Mouse (Mus musculus) forebrain, embryonic 13.5 days (tissue): ENCODE measurements around the gene Ptbp1. TPM values are rescaled to one million over a fixed set of nuclear protein-coding genes. Genes with fewer than 3 reads are reported as not detected.

Experiments
- ATAC-seq: fragments of 200-750 bp; cut with Nextera tagmentation; 2 replicates; pipeline ENCODE4 v1.8.0; 2017
- H3K27ac ChIP-seq: fragments of 300-500 bp; sonication (generic); 2 replicates; pipeline ENCODE4 v1.5.1; 2015; ENCODE audit warnings: inconsistent platforms, mild to moderate bottlenecking, moderate library complexity
- H3K27me3 ChIP-seq: fragments of 300-500 bp; sonication (generic); 2 replicates; pipeline ENCODE4 v1.6.1; 2015; ENCODE audit warnings: mild to moderate bottlenecking, inconsistent platforms
- H3K36me3 ChIP-seq: fragments of 300-500 bp; sonication (generic); 2 replicates; pipeline ENCODE4 v1.6.1; 2015; ENCODE audit warnings: mild to moderate bottlenecking, inconsistent platforms; ENCODE audit not compliant: poor library complexity, severe bottlenecking
- H3K4me1 ChIP-seq: fragments of 300-500 bp; sonication (generic); 2 replicates; pipeline ENCODE4 v1.6.1; 2015; ENCODE audit warnings: inconsistent platforms
- H3K4me2 ChIP-seq: fragments of 300-500 bp; sonication (generic); 2 replicates; pipeline ENCODE4 v1.6.1; 2015; ENCODE audit warnings: inconsistent platforms, mild to moderate bottlenecking, moderate library complexity
- H3K4me3 ChIP-seq: fragments of 300-500 bp; sonication (generic); 2 replicates; pipeline ENCODE4 v1.5.1; 2015; ENCODE audit warnings: mild to moderate bottlenecking, inconsistent platforms
- H3K9ac ChIP-seq: fragments of 300-500 bp; sonication (generic); 2 replicates; pipeline ENCODE4 v1.6.1; 2015; ENCODE audit warnings: mild to moderate bottlenecking, inconsistent platforms
- H3K9me3 ChIP-seq: fragments of 300-500 bp; sonication (generic); replicated peaks from 2 replicates; pipeline ENCODE4 v1.6.1; 2016; ENCODE audit warnings: inconsistent platforms
- WGBS: fragments of 180-500 bp; shearing (Covaris S2); methylation state at CpG from one replicate; pipeline ENCODE4 v1.1.7; 2015; 5-methylcytosine and 5-hydroxymethylcytosine counted together
- polyA plus RNA-seq: library from polyadenylated mRNA; unstranded; fragments of >200 nt; fragmentation: Nextera tagmentation; extraction: Ambion mirVana; gene quantifications from 2 replicates; pipeline ENCODE4 v1.2.1, GENCODE M21; 2015

Ptbp1 gene
- polyA plus RNA-seq, 1 experiment from 2014 or later: 148 TPM

DNA sequence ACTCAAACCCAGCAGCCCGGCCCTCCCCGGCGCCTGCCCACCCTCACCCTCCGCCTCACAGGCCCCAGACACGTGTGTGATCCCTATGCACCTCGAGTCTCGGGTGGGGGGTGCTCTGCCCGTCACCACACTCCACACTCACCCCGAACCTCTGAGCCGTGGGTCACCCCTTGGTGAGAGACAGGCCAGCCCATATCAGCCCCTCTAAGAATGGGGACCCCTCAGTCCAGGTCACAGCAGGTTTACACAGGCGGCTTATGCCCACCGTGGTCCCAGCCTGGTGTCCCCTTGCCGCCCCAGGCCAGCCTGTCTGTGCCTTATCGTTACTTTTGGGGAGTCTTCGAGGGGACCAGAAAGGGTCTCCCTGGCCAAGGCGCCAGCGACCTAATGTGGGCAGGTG is 34.6 kb upstream of the Ptbp1 start:
- Histone ChIP-seq H3K4me3 (no peak overlapping the region), H3K9me3 (no peaks in the 10 kb centered on the region), H3K4me2 (no peak overlapping the region), H3K4me1 (peaks cover 9% of the 10 kb centered on the region), H3K27ac (no peak overlapping the region), H3K27me3 (no peaks in the 10 kb centered on the region), H3K36me3 (peaks cover 65% of the 10 kb centered on the region), H3K9ac (no peak overlapping the region)
- ATAC-seq: no peak
- WGBS: 93% methylated on average over 17 of the region's 17 CpGs

DNA sequence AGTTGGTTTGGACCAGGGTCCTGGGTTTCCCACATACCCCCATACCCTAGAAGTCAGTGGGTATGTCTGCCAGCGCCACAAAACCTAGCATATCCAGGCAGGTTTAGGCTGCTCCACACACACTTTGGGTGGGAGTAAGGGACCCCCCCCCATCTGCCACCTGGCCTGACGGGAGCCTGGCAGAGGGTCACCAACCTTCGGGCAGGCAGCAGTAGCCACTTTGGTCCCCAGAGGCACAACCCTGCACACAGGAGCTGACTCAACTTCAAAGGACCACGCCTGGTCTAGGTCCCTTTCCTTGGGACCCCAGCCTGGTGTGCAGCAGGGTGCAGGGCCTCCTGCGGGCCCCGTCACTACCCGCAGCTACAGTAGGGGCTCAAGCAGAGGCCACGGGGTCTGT is 34.0 kb upstream of the Ptbp1 start:
- Histone ChIP-seq H3K27ac (no peak overlapping the region), H3K27me3 (no peaks in the 10 kb centered on the region), H3K4me1 (peaks cover 9% of the 10 kb centered on the region), H3K36me3 (peaks cover 59% of the 10 kb centered on the region), H3K4me3 (no peak overlapping the region), H3K9ac (no peak overlapping the region), H3K4me2 (no peak overlapping the region), H3K9me3 (no peaks in the 10 kb centered on the region)
- 85% methylated on average over 8 of the region's 8 CpGs for WGBS
- ATAC-seq: no peak

DNA sequence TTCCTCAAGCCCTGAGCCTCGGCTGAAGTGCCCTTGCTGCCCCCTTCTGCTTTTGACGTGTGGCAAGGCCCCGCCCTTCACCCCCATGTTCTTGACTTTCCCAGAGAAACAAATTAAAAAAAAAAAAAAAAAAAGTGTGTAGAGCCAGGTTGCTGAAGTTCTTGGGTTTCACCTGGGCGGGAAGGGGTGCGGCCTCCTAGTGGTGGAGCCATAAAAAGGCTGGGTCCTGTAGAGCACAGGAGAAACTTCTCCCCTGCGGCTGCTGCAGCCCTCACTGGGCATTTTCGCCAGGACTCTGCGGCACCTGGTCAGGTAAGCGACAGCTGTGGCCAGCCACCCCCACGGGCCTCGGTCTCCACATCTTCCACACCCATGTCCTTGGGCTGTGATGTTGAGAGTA is 33.4 kb upstream of the Ptbp1 start, which contains the start of gene Misp:
Gene Misp, plus strand, starts transcription at position 208 of the 400 bp plus-strand sequence.
- Histone ChIP-seq H3K4me3 (no peak within 1 kb of the TSS), H3K4me1 (peaks cover 9% of the 10 kb centered on the region), H3K9ac (no peak within 1 kb of the TSS), H3K9me3 (no peaks in the 10 kb centered on the region), H3K27me3 (no peaks in the 10 kb centered on the region), H3K27ac (no peak within 1 kb of the TSS), H3K36me3 (peaks cover 54% of the 10 kb centered on the region), H3K4me2 (no peak within 1 kb of the TSS)
- 72% methylated on average over 11 of the region's 11 CpGs for WGBS
- no peak for ATAC-seq

DNA sequence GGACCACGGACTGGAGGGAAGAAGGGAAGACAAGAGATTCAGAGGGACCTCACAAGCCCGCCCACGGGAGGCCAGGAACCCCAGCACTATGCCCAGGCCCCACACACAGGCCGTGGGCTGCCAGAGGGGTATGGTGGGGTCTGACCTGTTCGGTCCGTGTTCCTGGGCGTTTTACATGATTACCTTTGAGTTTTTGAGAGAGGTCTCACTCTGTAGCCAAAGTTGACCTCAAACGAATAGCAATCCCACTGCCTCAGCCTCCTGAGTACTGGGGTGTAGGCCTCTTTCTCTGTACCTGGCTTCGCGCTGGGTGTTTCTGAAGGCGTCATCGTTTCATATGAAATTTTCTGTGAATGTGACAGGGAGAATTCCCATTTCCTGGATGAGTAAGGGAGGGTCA is 32.5 kb upstream of the Ptbp1 start:
- Histone ChIP-seq H3K27me3 (no peaks in the 10 kb centered on the region), H3K4me3 (no peak overlapping the region), H3K9me3 (no peaks in the 10 kb centered on the region), H3K27ac (no peak overlapping the region), H3K9ac (no peak overlapping the region; the same call in 1 of the 2 replicates), H3K4me2 (no peak overlapping the region), H3K4me1 (peaks cover 9% of the 10 kb centered on the region), H3K36me3 (peaks cover 45% of the 10 kb centered on the region)
- WGBS: 89% methylated on average over 12 of the region's 12 CpGs
- no peak for ATAC-seq

DNA sequence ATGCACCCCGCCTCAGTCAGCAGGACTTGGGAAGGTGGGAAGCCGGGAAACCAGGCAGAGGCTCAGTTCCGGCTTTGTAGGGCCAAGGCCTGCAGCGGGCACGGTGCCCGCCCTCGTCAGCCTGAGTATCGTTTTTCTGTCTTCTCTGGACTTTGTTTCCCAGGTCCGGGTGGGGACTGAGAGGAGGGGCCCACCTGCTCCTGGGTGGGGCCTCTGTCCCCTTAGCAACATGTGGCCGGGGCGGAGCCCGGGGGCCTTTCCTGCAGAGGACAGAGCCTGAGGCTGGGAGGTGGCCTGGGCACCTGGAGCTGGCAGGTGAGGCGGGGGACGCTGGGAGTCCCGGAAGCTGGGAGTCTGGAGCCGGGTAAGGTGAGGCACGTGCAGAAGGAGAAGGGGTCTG is 31.9 kb upstream of the Ptbp1 start:
- no peak for ATAC-seq
- H3K4me1 ChIP-seq: peaks cover 9% of the 10 kb centered on the region
- H3K27me3 ChIP-seq: no peaks in the 10 kb centered on the region
- H3K36me3 ChIP-seq: peaks cover 40% of the 10 kb centered on the region
- WGBS: 41% methylated on average over 17 of the region's 17 CpGs
- H3K9me3 ChIP-seq: no peaks in the 10 kb centered on the region
- H3K4me2 ChIP-seq: no peak overlapping the region
- peak overlapping the region; percentile 22; the same call in 1 of the 2 replicates for H3K9ac ChIP-seq
- no peak overlapping the region for H3K4me3 ChIP-seq
- H3K27ac ChIP-seq: no peak overlapping the region

DNA sequence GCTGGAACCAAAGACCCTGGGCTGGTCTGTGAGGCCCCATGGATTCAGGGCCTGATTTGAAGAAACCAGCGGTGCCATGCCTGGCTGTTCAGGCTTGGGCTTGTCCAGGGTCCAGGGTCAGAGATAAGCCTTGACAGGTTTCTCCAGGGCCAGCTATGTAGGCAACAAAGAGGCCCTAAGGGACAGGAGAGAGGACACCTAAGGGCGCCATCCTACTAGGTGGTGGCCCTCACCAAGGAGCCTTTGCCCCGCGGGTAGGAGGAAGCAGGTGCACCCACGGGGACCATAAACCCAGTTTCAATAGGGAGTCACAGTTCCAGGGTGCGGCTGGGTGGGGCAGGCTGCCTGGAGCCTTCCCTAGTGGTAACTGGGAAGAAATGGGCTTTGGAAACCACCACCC is 31.2 kb upstream of the Ptbp1 start:
- Histone ChIP-seq H3K4me3 (no peak overlapping the region), H3K9ac (0 out of 2 replicates have a peak overlapping the region, but pooled peaks have one; percentile 16), H3K27ac (no peak overlapping the region), H3K27me3 (no peaks in the 10 kb centered on the region), H3K36me3 (peaks cover 33% of the 10 kb centered on the region), H3K9me3 (no peaks in the 10 kb centered on the region), H3K4me2 (no peak overlapping the region), H3K4me1 (peaks cover 9% of the 10 kb centered on the region)
- 88% methylated on average over 6 of the region's 6 CpGs for WGBS
- no peak for ATAC-seq

DNA sequence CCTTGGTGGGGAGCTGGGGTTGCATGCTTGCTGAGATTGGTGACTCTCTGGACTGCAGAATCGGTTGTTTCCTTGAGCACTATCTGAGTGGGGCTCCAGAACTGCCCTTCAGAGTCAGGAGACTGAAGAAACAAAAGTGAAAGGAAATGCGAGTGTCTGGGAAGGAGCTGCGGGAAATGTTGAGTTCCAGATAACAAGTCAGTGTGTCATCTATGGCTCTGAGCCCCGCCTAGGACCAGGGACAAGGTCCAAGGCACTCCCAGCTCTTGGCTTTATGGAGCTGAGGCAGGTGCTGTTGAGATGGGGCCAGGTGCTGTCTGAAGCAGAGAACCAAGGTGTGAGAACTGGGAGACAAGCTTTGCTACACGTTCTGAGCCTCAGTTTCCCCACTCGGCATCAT is 29.8 kb upstream of the Ptbp1 start:
- WGBS: 76% methylated on average over 6 of the region's 6 CpGs
- Histone ChIP-seq H3K9me3 (no peaks in the 10 kb centered on the region), H3K4me3 (no peak overlapping the region), H3K9ac (no peak overlapping the region), H3K4me2 (no peak overlapping the region), H3K27ac (no peak overlapping the region), H3K27me3 (no peaks in the 10 kb centered on the region), H3K36me3 (peaks cover 19% of the 10 kb centered on the region), H3K4me1 (peaks cover 9% of the 10 kb centered on the region)
- no peak for ATAC-seq

DNA sequence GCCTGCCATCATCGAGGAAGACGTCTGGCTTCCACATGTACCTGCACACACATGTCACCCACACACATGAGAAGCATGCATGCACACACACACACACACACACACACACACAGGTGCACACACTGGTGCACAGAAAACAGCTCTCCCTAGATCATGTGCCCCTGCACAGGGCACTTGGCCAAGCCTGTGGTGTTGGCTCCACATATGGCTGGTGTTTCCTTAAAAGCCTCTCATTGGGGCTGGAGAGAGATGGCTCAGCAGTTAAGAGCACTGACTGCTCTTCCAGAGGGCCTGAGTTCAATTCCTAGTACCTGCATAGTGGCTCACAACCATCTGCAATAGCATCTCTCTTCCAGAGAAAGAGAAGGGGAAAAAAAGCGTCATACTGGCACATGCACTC is 22.6 kb upstream of the Ptbp1 start:
- Histone ChIP-seq H3K4me1 (no peaks in the 10 kb centered on the region), H3K9me3 (no peaks in the 10 kb centered on the region), H3K27me3 (no peaks in the 10 kb centered on the region), H3K27ac (no peak overlapping the region), H3K9ac (no peak overlapping the region), H3K4me3 (no peak overlapping the region), H3K4me2 (no peak overlapping the region), H3K36me3 (no peaks in the 10 kb centered on the region)
- 92% methylated on average over 3 of the region's 3 CpGs for WGBS
- ATAC-seq: no peak

DNA sequence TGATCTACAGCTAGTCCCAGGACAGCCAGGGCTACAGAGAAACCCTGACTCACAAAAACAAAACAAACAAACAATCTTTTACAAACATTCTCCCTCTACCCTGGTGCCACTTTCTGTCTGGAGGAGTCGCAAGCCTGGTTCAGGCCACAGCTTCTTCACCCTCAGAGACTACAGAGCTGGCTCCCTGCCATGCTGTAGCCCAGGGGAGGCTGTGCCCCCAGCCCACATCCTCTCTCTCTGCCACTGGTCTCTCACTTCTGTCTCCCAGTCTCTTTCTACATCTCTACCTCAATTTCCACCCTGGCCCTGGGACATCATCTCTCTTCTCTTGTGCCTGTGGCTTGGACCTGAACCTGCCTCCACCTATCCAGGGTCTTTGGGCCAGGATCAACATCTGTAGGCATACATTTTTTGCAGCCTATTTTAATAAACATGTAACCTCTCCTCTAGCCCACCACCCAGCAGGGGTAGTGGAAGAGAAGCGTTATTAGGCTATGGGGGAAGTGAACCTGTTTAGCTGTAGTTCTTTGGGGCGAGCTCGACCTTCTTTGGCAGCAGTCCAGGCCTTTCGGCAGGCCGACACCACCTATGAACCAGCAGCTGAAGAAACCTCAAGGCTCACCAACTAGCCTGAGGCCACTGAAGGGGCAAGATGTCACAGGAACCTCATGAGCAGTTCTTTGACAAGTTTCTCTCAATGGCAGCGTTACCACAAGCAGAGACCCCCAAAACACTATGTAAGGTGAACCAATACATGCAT is 22.0 kb upstream of the Ptbp1 start:
- H3K4me1 ChIP-seq: no peaks in the 10 kb centered on the region
- 0 out of 2 replicates have a peak overlapping the region, but pooled peaks have one; percentile 12 for H3K9ac ChIP-seq
- 74% methylated on average over 7 of the region's 7 CpGs for WGBS
- no peak overlapping the region for H3K4me3 ChIP-seq
- no peak for ATAC-seq
- no peaks in the 10 kb centered on the region for H3K27me3 ChIP-seq
- no peak overlapping the region for H3K4me2 ChIP-seq
- no peaks in the 10 kb centered on the region for H3K36me3 ChIP-seq
- H3K9me3 ChIP-seq: no peaks in the 10 kb centered on the region
- no peak overlapping the region for H3K27ac ChIP-seq

DNA sequence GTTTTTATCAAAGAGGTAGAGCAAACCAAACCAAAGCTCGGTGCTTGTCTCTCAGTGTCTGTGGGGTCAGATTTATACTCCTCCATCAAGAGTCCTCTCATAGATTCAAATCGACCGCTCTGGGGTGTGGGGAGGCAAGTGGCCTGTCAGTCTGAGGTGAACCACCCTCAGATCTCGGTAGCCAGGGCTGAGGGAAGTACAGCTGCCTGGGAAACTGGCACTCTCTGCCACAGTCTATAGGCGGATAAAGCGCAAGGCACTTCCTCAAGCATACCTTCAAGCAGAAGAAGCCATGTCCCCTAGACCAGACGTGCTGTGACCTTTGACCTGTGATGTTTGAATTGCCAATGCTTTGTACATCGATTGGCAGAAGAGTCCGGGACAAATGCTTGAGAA is 21.4 kb upstream of the Ptbp1 start:
- H3K4me2 ChIP-seq: no peak overlapping the region
- no peak for ATAC-seq
- H3K36me3 ChIP-seq: no peaks in the 10 kb centered on the region
- WGBS: 79% methylated on average over 9 of the region's 9 CpGs
- H3K4me1 ChIP-seq: no peaks in the 10 kb centered on the region
- H3K27me3 ChIP-seq: no peaks in the 10 kb centered on the region
- H3K4me3 ChIP-seq: no peak overlapping the region
- no peaks in the 10 kb centered on the region for H3K9me3 ChIP-seq
- H3K27ac ChIP-seq: no peak overlapping the region
- 0 out of 2 replicates have a peak overlapping the region, but pooled peaks have one; percentile 12 for H3K9ac ChIP-seq

DNA sequence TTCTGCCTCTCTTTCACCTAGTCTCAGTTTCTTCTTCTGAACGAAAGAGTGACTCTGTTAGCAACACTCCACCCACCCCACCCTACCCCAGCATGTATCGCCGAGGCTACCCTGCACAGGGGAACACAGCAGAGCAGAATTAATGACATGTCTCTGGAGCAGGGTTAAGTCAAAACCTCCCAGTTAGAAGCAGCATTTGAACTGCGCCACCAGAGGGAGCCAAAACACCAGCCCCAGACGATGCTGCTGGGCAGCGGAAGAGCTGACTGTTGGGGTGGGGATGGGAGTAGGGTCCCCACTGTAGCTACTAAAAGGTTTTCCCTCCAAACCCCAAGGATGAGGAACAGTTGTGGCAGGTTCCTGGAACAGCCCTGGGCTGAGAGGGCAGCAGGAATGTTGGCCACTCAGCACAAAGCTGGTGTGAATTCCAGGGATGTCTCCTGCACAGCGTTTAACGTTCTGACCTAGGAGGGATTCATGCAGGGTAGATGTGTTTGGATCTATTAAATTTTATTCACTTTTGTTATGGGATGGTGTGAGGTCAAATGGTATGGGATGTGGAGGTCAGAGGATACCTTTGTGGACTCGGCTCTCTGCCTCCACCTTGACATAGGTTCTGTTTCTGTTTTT is 19.3 kb upstream of the Ptbp1 start:
- Histone ChIP-seq H3K9me3 (no peaks in the 10 kb centered on the region), H3K4me2 (no peak overlapping the region)
- ATAC-seq: peak; percentile 77

DNA sequence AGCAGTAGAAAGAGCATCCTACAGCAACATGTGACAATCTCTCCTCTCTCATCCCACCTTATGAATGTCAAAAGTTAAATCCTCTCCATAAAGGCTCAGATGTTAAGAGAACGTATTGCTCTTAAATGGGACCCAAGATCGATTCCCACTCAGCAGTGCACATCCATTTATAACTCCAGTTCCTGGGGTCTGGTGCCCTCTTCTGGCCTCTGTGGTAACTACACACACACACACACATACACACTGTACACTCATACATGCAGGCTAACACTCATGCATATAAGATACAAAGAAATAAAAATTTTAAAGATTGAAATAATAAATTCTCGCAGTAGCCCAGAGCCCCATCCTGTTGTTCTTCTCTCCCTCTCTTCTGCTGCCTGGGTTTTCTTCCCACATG is 17.3 kb upstream of the Ptbp1 start:
- Histone ChIP-seq H3K4me2 (no peak overlapping the region), H3K27ac (no peak overlapping the region), H3K4me3 (no peak overlapping the region), H3K27me3 (0 out of 2 replicates have a peak, but pooled peaks cover 3% of the 10 kb centered on the region), H3K4me1 (peaks cover 11% of the 10 kb centered on the region), H3K9ac (no peak overlapping the region), H3K9me3 (no peaks in the 10 kb centered on the region), H3K36me3 (no peaks in the 10 kb centered on the region)
- WGBS: 99% methylated on average over 3 of the region's 3 CpGs
- ATAC-seq: no peak

More for the DNA sequence above, 19.3 kb upstream of the Ptbp1 start:
- 28% methylated on average over 9 of the region's 9 CpGs for WGBS
- Histone ChIP-seq H3K4me1 (no peaks in the 10 kb centered on the region), H3K36me3 (no peaks in the 10 kb centered on the region), H3K27ac (no peak overlapping the region), H3K4me3 (no peak overlapping the region), H3K9ac (no peak overlapping the region; the same call in 1 of the 2 replicates), H3K27me3 (0 out of 2 replicates have a peak, but pooled peaks cover 3% of the 10 kb centered on the region)
